Mouse (Mus musculus) kidney, adult 18-20 months (tissue): ENCODE results near the gene Tmem114.

Source experiments
- DNase-seq: peaks from one replicate; pipeline ENCODE4 v3.0.0; 2021

Gene Tmem114

DNA sequence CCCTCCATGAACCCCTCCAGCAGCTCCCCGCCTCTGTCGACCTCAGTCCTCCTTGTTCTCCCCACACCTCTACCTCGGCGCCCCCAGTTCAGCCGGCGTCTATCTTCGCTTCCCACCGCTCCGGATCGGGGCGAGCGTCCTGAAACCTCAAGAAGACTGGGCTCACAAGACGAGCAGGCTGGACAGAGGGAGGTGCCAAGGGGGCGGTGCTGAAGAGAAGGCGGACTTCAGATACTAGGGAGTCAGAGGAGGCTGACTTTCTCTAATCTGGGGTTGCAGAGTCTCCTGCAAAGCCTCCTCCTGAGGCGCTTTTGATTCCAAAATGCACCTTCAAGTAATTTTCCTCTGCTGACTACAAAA is at the start of gene Tmem114:
Gene Tmem114 (minus strand): TSS at position 166 of the 360 bp plus-strand sequence.
- peak; percentile 36 for DNase-seq

DNA sequence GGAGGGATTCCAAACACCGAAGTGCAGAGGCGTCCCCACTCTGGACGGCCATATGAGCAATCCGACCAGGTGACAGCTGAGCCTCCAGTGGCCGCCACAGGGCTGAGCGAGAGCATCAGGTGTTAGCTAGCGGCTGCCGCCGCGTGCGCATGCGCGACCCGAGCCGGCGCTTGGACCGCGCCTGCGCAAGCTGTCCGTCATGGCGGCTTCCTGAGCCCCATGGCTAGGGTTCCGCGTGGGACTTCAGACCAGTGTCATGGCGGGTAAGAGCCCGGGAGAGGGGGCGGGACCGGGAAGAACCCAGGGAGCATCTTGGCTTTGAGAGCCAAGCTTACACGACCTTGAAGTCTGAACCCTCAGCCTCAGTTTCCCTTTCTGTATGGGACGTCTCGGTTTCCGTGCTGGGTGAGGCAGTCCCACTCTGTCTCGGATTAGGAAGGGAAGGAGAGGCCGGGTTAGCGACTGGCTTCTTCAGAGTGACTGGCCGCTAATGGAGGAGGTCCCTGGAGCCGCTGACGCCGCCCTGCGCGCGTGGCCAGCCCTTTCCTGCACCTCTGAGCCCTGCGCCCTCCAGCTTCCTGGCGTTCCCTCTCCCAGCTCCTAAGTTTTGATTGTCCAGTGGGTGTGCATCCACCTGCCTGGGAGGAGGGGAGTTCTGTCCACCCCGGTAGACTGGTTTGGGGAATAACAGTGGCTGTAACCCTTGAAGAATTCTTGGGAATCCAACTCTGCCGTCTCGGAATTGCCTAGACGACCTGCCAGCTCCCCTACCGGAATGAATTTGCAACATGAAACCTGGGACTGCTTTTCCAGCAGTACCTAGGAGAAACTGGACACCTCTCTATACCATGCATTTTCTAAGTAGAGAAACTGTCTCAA is 45.9 kb upstream of the Tmem114 start, which contains the start of gene Mettl22:
Gene Mettl22 (plus strand): TSS at position 186 of the 879 bp plus-strand sequence.
- peak; percentile 91 for DNase-seq

DNA sequence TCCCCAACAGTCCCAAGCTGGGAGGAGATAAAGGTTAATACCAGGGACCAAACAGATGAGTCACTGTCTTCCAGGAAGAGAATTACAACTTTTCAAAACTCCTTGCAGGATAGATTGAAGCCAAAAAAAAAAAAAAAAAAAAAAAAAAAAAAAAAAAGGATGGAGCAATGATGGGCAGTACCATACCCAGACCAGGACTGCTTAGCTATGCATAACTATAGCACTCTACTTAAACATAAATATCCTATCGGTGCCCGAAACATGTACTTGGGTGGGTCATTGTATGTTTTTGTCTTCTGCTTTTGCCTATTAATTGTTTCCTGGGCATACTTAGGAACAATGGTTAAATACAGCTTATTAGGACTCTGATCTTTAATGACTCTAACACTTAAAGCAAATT is 45.2 kb upstream of the Tmem114 start:
- no peak for DNase-seq

DNA sequence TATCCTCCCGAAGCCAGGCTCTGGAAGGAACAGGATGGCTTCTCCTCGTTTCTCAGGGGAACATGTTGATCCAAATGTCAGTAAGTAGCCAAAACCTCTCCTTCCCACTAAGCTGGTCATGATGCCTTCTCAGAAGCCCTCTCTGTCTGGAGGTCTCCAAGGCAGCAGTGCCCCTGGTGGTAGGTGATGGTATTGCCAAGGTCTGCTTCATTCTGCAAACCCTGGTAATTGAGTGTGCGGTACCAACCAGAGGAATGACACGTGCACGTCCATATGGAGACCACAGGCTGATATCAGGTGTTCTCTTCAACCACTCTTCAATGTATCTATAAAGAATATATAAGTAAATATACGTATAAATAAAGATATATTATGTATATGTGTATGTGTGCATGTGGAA is 34.2 kb upstream of the Tmem114 start:
- peak; percentile 56 for DNase-seq

DNA sequence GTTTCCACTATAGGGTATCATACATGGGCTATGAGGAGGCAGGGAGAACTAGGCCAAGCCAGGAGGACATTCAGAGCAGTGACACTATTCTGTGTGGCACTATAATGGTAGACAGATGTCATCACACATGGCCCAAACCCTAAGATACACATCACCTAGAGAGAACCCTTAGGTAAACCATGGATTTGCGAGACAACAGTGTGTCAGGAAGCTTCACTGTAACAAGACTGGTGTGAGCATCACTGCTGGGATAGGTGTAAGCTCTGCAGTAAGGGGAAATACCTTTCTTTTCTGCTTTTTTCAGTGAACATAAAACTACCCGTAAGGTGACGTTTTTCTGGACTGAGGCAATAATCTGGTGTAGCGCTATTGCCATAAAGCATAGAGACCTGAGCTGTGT is 33.5 kb upstream of the Tmem114 start:
- no peak for DNase-seq

DNA sequence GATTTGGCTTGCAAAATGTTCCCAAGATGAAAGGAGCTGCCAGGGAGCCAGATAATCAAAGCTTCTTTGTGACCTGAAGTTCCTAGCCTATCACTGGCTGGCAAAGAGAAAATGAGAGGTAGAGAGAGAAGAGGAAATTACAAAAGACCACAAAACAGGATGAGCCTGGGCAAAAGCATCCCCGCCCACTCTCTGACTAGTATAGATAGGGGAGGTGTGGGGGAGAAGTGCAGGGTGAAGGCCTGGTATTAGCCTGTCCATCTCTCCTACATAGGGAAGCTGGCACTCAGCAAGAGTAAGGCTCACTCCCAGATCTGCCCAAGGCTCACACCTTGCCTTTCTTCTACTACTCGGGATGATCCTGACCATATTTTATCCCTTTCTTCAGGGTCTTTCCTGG is 30.3 kb upstream of the Tmem114 start:
- DNase-seq, result no peak

DNA sequence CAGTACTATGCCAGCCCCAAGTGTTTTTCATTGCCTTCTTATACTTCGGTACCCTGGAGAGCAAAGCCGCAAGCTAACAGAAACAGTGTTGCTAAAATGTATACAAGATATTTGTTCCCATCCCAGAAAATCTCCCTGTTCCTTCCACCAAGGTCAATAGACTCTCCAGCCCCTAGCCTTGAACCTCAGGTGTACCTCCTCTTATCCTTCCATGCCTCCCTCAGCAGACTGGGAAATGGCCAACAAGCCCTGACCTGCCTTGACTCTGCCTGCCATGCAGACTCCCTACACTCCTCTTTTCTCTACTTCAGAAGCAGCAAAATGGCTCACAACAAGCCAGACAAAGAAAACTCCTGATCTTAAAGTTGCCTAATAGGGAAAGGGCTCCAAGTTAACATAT is 28.4 kb upstream of the Tmem114 start:
- DNase-seq, result no peak

DNA sequence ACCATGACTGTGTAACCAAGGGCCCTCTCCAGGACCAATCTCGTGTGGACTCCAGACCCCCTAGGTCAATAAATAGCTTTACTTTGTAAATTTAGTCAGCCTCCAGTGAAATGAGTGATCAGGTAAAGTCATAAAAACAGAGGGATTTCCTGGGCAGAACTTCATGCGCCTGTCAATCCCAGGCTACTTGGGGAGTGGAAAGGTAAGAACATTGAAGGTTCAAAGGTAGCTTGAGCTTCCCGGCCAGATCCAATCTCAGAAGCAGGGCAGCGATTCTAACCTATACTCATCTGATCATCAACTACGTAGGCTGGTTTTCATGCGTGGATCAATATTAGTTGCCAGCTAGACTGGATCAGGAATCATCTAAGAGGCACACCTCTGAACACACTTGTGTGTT is 21.3 kb upstream of the Tmem114 start:
- no peak for DNase-seq

DNA sequence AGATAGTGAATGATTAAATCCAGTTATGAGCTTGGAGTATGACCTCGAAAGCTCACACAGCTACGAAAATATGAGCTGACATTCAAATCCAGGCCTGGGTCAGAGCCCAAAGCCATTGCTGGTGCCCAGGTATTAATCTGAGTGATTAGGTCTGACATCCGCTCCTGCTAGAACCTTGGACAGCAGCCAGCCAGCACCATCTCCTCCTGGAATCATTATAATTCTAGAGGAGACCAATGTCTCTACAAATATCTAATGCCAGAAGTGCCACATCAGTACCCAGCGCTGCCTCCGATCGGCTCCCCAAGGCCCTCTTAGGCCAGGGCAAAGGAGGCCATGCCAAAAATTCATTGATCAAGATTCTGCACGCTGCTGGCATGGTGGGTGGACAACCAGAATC is 20.0 kb upstream of the Tmem114 start:
- DNase-seq, result no peak

DNA sequence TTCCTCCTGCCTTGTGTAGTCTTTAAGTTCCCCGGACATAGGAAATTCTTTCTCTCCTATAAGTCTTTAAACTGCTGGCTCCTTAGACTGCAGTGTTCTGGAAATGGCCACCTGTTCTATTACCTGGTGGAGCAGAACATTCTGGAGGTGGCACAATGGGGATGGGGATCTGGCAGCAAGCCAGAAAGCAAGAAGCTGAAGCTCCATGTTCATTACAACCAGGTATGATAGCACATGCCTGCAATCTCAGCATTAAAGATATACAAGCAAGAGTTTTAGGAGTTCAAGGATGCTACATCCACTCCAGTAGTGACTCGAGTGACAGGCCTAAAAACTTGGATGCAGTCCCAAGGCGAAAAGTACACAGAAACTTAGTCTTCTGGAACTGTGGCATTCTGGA is 7.7 kb upstream of the Tmem114 start:
- DNase-seq, result no peak

DNA sequence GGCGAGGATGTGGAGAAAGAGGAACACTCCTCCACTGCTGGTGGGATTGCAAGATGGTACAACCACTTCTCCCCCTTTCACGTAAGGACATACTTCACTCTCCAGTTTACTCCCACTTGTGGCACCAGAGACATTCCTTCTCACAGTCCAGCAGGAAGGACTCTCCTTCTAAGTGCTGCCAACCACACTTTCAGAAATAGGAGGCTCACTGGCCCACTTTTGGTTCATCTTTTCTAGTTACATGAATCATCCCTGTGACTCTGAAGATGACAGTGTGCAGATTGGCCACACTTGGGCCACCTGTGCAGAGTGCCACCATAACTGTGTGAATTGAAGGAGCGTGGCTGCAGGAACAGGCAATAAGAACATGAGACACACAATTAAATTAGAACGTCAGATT is 4.6 kb upstream of the Tmem114 start:
- no peak for DNase-seq

DNA sequence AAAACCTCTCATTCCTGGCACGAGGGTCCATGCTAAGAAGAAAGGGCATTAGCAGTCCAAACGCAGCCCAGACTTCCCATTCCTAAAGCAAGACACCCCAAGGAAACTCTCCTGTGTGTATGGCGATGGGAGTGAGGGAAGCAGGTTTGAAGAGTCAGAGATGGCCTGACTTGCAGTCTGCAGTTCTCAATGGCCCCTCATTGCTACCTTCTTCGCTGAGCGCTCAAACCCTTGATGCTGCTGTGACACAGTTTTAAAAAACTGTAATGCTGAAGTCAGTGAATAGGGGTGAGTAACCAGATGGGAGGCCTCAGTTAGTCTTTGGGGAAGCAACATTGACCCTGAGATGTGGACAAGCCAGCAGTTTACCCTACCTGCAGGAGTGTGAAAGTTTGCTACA is 800 bp upstream of the Tmem114 start:
- DNase-seq, result no peak

DNA sequence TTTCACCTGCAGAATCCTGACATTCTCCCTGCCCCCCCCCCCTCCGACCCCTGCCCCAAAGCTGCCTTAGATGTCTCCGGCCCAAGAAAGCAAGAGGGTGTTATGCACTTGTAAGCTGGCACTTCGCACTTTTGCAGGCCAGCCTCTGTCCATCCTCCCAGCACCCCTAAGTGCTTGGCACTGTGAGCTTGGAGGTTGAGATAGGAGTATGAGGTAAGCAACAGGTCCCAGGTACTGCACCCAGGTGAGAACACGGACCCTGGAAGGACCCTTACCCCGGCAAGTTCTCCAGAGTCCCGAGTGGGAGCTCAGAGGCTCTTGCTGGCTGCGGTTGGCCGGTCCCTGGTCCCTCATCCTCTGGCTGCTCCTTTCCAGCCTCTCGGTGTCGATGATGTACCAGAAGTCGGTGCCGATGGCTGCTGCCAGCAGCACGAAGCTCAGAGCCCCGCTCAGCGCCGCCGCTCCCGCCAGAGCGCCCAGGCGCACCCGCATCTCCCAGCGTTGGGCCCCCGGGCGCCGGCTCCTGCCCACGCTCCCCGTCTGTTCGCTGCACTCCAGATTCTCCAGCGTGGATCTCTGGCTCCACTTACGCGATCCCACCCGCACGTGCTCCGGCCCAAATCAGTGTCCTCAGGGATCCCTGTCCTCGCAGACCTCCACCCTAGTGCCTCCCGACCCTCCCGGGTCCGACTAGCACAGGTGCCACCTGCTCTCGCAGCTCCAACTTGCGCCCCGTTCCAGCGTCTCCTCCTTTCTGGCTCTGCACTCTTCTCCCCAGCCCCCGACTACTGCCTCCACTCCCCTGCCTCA is 570 bp downstream of the Tmem114 start:
- DNase-seq, result no peak

DNA sequence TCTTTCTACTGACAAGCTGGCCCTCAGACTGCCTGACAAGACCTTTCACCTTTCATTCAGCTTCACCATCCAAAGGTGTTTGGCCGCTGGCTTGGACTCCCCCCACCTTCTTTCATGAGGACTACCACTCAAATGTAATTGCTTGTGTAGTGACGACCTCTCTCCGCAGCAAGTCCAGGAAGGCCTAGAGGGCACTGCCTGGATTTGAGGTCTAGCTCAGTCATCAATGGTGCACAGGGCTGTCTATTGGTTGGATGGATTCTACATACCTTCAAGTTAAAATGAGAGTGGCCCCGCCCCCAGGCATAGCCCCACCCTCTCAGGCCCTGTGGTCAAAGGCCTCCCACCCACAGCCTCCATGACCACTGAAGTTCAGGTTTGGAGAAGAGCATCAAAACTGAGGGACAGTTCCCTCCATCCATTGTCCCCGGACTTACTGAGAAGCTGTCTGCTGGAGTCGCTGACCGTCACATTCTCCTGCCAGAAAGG is 1.3 kb downstream of the Tmem114 start:
- no peak for DNase-seq

DNA sequence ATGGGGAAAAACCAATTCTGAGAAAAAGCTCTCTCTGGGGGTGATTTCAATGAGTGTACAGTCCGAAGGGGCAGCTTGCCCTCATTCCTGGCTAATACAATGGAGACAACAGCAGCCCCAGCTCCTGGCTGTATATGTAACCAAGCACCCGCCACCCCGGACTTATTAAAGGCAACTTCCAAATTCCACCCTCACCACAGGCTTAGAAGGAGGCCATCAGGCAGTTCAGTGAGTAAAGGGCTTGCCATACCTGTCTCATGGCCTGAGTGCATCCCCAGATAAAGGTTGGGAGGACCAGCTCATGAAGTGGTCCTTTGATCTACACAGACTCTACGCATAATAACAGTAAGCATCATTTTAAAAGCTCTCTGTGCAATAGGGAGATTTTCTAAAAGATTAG is 4.1 kb downstream of the Tmem114 start:
- no peak for DNase-seq

DNA sequence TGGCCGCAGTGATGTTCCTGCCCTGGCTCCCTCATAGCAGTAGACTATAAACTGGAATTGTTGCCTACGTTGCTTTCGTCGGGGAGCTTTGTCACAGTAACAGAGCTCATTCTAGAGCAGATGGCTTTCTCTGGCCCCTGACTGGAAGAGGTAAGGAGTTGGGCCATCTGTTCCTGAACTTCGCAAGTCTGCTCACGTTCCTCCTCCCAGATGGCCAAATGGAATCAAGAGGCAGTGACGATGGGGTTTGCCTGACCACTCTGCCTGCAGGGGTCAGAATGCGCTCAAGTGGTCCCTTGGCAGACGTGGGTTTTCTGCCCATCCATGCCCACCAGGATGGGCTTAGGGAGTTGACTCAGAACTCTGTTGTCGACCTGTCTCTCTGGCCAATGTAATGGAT is 4.6 kb downstream of the Tmem114 start:
- no peak for DNase-seq

DNA sequence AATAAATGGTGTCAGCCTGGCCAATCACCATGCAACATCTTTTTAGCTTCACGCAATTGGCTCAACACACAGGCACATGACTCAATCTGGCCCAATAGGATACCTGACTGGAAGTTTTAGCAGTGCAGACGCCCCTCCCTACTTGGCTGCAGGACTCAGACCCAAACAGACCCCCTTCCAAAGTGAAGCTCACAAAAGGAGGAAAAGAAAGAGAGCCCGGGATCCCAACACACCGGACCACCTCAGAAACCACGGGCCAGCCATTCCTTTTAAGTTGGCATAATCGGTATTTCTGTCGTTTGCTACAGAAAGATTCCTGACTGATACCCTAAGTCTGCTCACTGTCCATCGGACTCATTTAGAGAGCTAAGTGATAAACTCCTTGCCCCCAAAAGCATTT is 5.3 kb downstream of the Tmem114 start:
- DNase-seq, result no peak

DNA sequence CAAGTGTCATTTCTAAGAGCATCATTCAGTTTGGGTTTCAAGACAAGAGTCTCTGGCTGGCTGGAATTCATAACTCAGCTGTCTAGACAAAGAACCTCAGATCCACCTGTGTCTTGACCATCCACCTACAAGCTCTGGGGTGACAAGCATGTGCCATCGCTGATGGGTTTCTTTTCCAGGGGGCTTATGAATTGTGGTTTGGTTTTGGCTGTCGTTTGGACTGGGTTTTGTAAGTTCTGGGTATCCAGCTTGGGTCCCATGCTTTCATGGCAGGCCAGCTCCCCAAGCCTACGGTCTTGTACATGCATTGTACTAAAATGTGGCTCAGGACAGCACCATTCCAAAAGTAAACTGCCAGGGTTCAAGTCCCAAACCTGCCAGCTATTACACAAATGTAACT is 6.8 kb downstream of the Tmem114 start:
- no peak for DNase-seq

DNA sequence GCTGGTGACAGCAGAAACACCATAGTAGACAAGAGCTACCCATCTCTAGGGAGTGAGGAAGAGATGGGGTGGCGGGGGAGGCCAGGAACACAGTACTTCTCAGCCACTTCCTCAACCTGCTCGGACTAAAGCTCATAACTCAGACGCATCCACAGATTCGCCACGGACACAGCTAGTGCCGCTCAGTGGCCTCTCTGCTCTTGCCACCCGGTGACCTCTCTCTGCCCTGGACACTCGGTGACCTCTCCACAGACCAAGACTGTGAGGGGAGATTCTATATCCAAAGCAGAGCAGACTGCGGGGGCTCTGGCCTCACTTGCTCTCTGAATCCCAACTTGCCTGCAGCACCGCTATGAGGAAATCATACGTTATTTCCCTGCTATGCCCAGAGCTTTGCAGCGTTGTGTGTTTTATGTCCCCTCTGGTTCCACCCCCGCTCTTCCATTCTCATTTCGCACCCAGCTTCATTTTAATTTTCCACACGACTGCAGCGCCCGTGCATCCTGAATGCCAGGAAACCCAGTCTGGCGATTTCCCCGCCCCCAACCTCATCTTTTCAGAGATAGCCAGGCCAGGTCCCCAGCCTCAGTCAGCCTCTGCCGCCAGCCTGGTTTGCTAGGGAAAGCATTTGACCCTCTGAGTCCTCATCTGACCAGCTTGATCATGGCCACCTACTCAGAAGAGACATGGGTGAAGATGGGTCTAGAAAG is 7.8 kb downstream of the Tmem114 start:
- DNase-seq, result no peak

DNA sequence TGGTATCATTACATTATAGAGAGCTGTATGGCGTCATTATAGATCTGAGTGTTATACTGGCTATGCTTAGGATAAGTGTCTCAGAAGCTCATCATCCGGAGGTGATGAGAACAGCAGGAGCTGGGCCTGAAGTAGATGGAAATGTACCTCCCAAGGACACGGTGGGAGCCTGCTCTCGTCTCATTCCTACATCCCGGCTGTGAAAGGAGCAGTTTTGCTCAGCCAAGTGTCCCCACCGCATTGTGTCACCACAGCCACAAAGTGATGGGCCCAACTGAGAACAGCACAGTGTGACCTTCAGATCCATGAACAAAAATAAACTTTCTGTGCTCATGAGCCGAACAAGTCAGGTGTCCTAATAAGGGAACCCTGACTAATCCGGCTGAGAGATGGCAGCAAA is 8.9 kb downstream of the Tmem114 start:
- no peak for DNase-seq

DNA sequence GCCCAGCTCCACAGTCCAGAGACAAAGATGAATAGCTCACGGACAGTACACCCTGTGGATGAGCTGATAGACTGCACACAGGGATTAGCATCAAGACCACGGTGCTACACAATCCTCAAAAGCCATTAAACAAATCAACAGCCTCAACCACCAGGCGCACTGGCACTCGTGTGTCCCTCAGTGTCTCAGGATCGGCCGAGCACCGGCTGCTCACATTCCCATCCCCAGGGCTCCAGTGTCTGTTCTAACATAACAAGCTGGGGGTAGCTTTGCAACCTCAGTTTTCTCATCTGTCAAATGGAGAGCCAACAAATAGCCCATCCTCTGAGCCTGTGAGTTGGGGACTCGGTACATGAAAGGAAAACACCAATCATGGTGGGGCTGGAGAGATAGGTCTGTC is 11.5 kb downstream of the Tmem114 start:
- DNase-seq, result no peak

DNA sequence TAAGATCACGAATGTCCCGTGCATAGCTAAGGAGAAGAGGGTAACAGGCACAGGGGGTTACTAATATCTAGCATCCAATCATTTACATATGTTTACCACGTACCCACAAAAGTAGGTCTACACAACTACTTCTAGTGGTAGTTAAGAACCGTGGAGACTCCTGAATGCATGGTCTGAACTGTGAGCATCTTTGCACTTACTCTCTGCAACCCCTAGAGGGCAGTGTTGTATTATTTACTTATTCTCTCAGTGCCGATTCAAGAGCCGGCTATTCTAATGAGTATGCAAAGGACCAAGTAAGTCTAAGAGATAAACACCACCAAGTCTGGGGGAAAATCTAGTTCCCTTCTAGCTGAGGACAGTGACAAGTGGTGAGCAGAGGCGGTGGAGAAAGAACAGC is 12.7 kb downstream of the Tmem114 start:
- DNase-seq, result peak; percentile 6

DNA sequence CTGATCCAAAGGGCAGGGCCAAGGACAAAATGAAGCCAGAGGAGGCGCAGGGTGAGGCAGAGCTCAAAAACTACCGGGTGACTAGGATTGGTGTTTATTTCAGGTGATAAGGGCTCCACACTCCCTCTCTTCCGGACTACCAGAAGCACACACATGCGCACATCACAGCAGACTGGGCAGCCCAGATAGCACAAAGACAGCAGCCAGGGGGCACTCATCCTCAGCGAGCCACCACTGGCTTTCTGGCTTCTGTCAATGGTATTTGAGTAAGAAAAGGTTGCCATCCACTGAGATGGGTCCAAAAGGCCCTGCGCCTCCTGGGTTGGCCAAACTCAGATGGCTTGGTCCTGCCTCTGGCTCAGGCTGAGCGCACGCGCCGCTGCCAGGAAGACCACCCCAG is 15.7 kb downstream of the Tmem114 start:
- no peak for DNase-seq
